Mouse (Mus musculus) heart, postnatal 10 days (tissue): ENCODE measurements around the gene Ugt1a9. TPM values are rescaled to one million over a fixed set of nuclear protein-coding genes. Genes with fewer than 3 reads are reported as not detected.

Experiments used
- DNase-seq, 2 experiments: peaks; one replicate each; pipeline ENCODE4 v3.0.0; 2021
- intact Hi-C: fragments of 180-260 bp; cut with DNase I; formaldehyde crosslinking; loops from one replicate; pipeline ENCODE4 v1.15.1; 2025
- total RNA-seq, 2 experiments: library from RNA; stranded (reverse); gene quantifications; 2 replicates each; pipeline ENCODE4 v1.2.3; 2021

Gene Ugt1a9
- total RNA-seq, 2 experiments from 2014 or later = not detected

GRCm38 (mm10) chr1:88255989-88256754, 185.6 kb downstream of the Ugt1a9 start:
- intact Hi-C loops = no loop called here
- no peak for DNase-seq

- intact Hi-C loops = no loop called here
- DNase-seq = no peak
Measured at GRCm38 (mm10) chr1:88256886-88257663, 186.5 kb downstream of the Ugt1a9 start.

GRCm38 (mm10) chr1:88257681-88258080, 187.1 kb downstream of the Ugt1a9 start:
- DNase-seq = no peak
- intact Hi-C loops = no loop called here

- intact Hi-C loops = no loop called here
- DNase-seq = no peak
Measured at GRCm38 (mm10) chr1:88258361-88258760, 187.8 kb downstream of the Ugt1a9 start.

- DNase-seq = peak; percentile 59 to 70
- intact Hi-C loops = no loop called here
Measured at GRCm38 (mm10) chr1:88258881-88259642, 188.5 kb downstream of the Ugt1a9 start.

- no peak for DNase-seq
- intact Hi-C loops = no loop called here
Measured at GRCm38 (mm10) chr1:88259643-88260024, 189.0 kb downstream of the Ugt1a9 start.

- peak; percentile 52 to 55 for DNase-seq
Measured at GRCm38 (mm10) chr1:88260114-88260513, 189.5 kb downstream of the Ugt1a9 start.

GRCm38 (mm10) chr1:88260604-88261377, 190.2 kb downstream of the Ugt1a9 start:
- no peak for DNase-seq
- intact Hi-C loops = no loop called here

More at GRCm38 (mm10) chr1:88260114-88260513, 189.5 kb downstream of the Ugt1a9 start:
- intact Hi-C loops = no loop called here

- DNase-seq = no peak
- intact Hi-C loops = no loop called here
Measured at GRCm38 (mm10) chr1:88261706-88262105, 191.1 kb downstream of the Ugt1a9 start.

GRCm38 (mm10) chr1:88262255-88262654, 191.7 kb downstream of the Ugt1a9 start:
- peak; percentile 61 to 63 for DNase-seq
- intact Hi-C loops = no loop called here

- no peak for DNase-seq
- intact Hi-C loops = no loop called here
Measured at GRCm38 (mm10) chr1:88262961-88263360, 192.4 kb downstream of the Ugt1a9 start.

GRCm38 (mm10) chr1:88263778-88264177, 193.2 kb downstream of the Ugt1a9 start:
- intact Hi-C loops = no loop called here
- DNase-seq = no peak

- DNase-seq = no peak
- intact Hi-C loops = no loop called here
Measured at GRCm38 (mm10) chr1:88264237-88264868, 193.8 kb downstream of the Ugt1a9 start.

GRCm38 (mm10) chr1:88264869-88265240, 194.3 kb downstream of the Ugt1a9 start:
- no peak for DNase-seq
- intact Hi-C loops = no loop called here

GRCm38 (mm10) chr1:88266123-88266522, 195.5 kb downstream of the Ugt1a9 start:
- intact Hi-C loops = no loop called here

GRCm38 (mm10) chr1:88267489-88267888, 196.9 kb downstream of the Ugt1a9 start:
- no peak for DNase-seq
- intact Hi-C loops = no loop called here

More at GRCm38 (mm10) chr1:88266123-88266522, 195.5 kb downstream of the Ugt1a9 start:
- DNase-seq = no peak

- DNase-seq = no peak
- intact Hi-C loops = no loop called here
Measured at GRCm38 (mm10) chr1:88268070-88268469, 197.5 kb downstream of the Ugt1a9 start.
